Mouse (Mus musculus) MEL-GATA-1-ER (cell line): Measurements from ENCODE around the gene Olfr518.

Experiments used
- DNase-seq: peaks from one replicate; pipeline ENCODE4 v3.0.0-alpha.2; 2012; ENCODE audit warnings: low read depth; ENCODE audit errors: extremely low read depth

Olfr518 gene

DNA sequence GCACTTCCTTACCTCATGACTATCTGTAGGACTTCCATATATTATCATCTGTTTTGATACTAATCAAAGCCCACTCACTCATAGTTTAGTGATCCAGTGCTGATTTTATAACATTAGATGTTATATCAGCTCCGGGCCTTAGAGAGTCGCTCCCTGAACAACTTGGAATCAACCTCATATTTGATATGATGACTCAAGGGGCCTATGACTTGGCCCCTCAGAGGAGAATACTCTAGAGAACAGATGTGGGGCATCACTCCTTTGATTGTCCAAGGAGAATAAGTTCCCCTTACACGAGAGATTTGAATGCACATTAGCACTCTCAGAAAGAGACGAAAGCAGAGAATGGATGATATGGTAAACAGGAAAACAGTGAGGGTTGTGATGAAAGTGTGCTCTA, at the start of gene Olfr518:
Olfr518 (minus strand) TSS at position 101 of the 400 bp plus-strand sequence.
- no peak for DNase-seq

GRCm38 (mm10) chr7:108933794-108934731, 49.3 kb upstream of the Olfr518 start, which contains the start of gene Eif3f:
Gene Eif3f (plus strand): TSS chr7:108934417.
- DNase-seq: peak; percentile 99

DNA sequence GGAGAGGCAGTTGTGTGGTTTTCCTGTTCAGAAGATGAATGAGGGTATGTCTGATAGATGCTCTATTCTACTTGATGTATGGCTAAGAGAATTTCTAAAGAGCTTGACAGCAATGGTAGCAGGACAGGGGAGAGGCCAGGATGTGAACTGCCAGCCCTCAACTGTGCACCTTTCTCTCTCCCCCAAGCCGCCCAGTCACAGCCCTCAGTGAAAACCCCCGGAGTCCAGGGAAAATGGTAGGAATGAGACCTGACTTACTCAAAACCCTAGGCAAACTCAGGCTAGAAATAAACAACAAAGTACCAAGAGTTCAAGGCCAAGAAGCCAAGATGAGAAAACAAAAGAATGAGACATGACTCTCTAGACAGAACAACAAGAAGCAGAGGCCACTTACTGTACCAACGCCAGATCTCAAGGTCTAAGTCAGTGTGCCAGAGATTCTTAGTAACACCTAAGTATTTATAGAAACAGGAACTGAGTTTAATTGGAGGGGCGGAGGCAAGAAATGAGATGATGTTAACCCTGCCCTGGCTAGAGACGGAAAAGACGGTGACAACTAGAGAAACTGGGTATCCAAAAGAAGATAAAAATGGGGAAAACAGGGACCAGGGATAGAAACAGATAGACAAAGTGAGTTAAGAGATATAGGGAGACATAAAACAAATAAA, 45.1 kb upstream of the Olfr518 start, which contains the start of gene Nlrp10:
Nlrp10 (minus strand) TSS at position 453 of the 668 bp plus-strand sequence.
- peak; percentile 74 for DNase-seq

DNA sequence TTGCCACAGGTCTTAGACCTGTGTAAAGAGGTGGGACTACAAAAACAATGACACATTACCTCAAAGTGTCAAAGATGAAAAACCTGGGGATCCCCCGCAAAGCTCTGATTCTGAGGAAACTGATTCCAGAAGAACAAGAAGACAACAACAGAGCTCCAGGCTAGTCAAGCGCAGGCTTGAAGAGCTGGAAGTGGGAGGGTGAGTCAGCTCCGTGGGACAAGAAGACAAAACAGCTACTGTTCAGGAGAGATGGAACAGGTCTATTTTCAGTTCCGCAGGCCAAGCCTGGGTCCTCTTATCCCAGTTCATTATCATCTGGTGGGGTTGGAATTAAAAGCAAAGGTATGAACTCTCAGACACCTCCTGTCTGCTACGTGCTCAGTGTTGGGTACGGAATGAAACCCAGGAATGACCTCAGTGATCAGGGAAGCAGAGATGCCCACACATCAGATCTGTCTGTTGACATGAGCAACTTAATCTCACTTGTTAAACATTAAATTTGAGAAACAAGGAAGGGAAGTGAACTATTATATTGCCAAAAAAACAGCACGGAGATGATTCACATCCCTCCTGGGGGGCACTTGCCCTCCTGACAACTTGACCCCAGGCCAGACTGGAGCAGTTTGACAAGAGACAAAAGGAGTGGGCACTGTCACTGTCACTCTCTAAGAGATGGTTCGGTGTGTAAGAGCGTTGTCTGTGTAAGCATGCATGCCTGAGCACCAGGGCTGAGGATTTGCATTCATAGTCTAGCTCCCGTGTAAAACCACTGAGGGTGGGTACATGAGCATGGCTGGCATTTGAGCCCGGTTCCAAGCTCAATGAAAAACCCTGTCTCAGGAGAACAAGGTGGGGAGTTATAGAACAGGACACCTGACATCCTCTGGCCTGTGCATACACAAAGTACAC, 43.7 kb upstream of the Olfr518 start:
- DNase-seq: no peak

- DNase-seq: peak; percentile 43
Observed at GRCm38 (mm10) chr7:108927043-108927442, 42.2 kb upstream of the Olfr518 start.

DNA sequence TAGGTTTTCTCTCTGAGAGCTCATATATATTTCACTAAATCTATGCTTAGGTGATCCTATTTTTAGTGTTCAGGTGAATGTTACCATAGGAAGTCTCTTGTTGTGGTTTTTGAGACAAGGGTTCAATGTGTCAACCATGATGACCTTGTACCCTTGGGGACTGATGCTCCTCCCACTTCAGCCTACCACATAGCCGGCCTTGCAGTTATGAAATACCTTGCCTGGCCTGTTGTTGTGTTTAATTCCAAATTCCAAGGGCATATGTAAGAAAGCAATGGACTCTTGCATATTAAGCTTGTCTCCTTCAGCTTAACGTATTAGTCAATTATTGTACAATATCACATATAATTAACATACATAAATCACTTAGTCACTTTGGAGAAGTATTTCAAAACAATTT, 19.2 kb upstream of the Olfr518 start:
- DNase-seq: no peak

GRCm38 (mm10) chr7:108894320-108894719, 9.5 kb upstream of the Olfr518 start, which contains the start of gene Olfr519:
Gene Olfr519 (minus strand): TSS chr7:108894420.
- no peak for DNase-seq

- DNase-seq: no peak
Observed at GRCm38 (mm10) chr7:108872279-108872678, 12.5 kb downstream of the Olfr518 start, which contains the start of gene Olfr517. Gene Olfr517 (minus strand): TSS chr7:108872379.

DNA sequence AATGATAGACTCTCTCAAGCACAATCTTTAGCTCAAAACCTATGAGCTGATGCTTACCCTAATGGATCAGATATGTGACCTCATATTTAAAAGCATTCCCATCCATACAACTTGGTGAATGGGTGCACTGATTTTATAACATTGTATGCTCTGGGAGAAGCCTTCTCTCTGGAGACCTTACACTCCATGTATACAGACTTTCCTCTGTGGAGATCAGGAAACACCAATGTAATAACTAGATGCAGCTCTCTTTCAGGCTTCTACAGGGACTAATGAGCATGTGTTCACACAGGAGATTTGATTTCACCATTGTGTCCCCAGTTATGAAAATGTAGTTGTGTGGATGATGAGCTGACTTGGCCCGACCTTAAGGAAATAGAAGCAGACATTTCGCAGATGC, 34.4 kb downstream of the Olfr518 start, which contains the start of gene Olfr516:
Olfr516 (minus strand) TSS at position 101 of the 400 bp plus-strand sequence.
- no peak for DNase-seq
